Mouse (Mus musculus) spleen, postnatal 36 days (tissue): ENCODE measurements around the gene Ifitm7.
A peak's percentile ranks its signal among the peaks of the same experiment; 100 is the strongest.
"Not testable (repeated sequence)": the region's sequence is repeated elsewhere in the genome, so short reads cannot be mapped to it uniquely, and the experiment has no call there.

ENCODE experiments used
- DNase-seq, 2 experiments: peaks; one replicate each; pipeline ENCODE4 v3.0.0; 2022; ENCODE audit warnings: low spot score in 2 of 2, mixed read lengths in 1 of 2

Ifitm7 gene

DNA sequence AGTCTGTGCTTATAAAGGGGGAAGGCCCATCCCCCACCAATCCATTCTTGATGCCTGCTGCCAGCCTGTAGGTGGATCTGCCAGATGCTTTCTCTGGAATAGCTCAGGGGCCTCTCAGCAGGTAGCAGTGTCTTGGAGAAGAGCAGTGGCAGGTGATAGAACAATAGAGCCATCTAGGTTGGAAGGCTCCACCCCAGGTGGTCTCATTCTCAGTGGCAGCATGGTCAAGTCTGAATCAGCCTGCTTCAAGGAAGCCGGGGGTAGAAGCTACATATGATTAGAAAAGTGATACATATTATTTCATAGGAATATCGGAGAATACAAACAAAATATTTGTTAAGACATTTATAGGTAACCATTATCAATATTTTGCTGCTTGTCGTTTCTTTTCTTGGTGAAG lies 5.0 kb downstream of the Ifitm7 start:
- DNase-seq = not testable (repeated sequence)

DNA sequence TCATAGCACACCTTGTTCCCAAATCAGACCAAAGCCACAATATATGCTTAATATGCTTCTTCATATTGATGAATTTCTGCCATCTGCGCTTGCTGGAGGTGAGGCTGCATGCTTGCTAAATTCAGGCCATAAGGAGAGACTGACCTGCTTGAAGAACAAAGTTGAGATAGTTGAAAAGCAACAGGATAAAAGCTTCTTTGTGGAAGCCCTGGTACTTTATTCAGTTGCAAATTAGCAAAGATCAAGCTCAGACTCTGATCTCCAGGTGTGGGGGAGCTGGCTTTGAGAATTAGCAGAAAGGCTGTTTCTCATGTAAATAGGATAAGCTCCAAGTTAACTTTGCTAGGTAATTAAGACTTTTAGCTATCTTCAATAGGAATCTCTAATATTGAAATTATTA lies 9.7 kb downstream of the Ifitm7 start:
- not testable (repeated sequence) for DNase-seq

DNA sequence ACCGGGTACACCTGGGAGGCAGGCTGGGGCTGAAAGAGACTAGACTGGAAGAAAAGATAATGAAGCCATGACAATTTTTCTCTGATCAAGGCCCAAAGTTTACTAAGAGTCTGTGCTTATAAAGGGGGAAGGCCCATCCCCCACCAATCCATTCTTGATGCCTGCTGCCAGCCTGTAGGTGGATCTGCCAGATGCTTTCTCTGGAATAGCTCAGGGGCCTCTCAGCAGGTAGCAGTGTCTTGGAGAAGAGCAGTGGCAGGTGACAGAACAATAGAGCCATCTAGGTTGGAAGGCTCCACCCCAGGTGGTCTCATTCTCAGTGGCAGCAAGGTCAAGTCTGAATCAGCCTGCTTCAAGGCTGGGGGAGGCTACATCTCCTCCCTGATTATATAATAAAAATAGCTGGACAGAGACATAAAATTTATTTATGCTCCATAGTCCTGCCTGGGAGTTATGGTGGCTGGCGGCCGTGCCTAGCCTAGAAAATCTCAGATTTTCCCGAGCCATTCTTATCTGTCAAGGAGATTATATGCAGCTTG lies 10.3 kb downstream of the Ifitm7 start:
- not testable (repeated sequence) for DNase-seq

DNA sequence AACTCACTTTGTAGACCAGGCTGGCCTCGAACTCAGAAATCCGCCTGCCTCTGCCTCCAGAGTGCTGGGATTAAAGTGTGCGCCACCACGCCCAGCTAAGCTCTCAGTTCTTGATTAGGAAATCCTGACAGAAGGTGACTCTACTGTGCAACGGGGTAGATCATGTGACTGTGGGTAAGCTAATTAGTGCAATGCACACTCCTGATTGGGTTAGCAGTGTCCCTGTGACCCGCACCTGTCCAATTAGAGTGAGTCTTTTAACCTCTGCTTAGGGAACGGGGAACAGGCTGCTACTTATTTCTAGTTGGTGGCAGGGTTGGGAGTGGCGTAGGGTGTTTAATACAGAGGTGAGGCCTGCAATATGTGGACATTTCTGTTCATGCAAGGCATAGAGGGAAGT lies 14.6 kb downstream of the Ifitm7 start:
- DNase-seq = no peak

DNA sequence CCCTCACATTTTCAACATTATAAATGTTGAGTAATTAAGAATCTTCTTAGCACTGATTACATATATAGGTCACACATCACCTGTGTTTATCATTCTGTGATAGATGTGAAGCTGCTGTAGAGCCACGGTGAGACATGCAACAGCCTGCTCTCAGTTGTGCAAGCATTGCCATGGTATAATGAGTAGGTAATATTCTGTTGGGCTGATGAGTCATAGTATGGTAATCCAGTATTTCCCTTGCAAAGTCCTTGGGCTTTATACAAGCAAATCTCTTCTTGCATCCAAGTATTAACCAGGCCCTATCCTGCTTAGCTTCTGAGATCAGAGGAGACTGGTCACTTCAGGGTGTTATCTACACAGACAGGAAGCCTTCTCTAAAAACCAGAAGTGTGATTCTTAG lies 17.6 kb downstream of the Ifitm7 start:
- DNase-seq = no peak

DNA sequence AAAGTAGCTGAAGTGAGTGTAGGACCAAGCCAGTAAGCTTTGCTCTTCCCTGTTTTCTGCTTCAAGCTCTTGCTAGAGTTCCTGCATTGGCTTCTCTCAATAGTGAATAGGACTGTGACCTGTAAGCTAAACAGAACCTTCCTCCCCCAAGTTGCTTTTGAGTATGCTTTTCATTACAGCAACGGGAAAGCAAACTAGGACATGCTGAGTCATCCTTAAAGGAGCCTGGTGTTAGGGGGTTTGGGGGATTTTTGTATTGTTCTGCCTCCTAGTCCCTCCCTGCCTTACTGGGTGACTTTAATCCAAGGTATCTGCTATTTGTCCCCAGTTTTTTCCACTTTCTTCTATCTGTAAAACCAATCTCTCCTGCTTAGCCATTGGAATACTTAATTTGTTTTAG lies 24.6 kb downstream of the Ifitm7 start:
- DNase-seq = no peak

DNA sequence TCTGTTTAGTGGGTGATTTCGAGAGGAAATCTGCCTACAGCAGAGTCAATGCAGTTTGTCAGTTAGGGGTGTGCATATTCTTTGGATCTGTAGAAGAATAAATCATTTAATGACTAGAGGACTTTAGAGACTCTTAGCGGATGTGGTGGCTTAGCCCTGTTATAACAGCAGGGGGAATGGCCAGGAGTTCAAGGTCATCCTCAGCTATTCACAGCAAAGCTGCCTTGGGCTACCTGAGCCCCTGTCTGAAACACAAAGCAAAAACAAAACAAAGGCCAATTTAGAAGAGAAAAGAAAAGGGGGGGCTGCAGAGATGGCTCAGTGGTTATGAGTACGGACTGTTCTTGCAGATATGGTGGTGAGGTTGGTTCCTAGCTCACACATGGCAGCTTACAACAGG lies 35.4 kb downstream of the Ifitm7 start:
- DNase-seq = no peak

DNA sequence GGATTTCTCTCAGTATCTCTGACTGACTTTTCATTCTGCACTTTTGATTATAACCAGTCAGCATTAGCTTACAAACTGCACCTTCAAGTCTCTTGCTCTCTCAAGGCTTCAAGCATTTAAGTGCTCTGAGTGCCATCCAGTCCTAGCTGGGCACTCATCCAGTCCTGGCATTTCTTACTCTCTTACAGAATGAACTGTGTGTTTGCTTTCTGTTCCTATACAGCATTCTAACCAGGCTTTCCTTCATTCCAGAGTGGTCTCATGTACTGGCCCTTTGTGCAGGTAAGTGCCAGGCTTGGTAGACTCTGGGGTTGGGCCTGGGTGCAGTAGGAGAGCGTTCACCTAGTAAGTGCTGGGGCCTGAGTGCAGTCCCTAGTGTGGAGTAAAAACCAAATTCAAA lies 40.4 kb downstream of the Ifitm7 start:
- no peak for DNase-seq

DNA sequence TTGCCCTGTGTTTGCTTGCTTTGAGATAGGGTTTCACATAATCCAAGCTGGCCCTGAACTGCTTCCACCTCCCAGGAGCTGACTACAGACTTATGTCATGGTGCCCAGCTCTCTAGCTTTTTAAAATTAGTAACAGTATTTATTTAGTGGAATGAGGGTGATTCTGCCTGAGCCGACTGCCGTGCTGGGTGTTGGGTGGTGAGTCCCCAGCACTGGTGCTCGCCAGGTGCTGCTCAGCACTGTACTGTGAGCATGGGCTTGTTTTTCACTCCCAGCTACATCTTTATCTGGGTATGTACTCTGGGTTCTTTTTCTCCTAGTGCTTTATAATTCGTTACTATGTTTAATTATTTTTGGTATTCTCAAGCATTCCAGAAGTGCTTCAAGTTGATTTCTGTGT lies 41.5 kb downstream of the Ifitm7 start:
- DNase-seq = no peak

DNA sequence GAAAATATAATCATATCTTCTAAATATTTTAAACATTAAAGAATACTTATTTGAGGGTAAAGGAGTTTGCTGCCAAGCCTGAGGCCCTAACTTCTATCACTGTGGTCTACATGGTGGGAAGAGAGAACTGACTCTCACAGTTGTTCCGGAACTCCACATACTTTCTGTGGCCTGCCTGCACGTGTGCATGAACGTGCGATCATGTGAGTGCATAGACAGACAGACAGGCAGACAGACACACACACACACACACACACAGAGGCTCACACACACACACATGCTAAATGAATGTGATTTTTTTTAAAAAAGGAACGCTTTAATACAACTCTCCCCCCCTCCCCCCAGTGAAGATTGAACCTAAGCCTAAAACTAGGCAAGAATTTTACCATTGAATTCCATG lies 41.9 kb downstream of the Ifitm7 start:
- no peak for DNase-seq

DNA sequence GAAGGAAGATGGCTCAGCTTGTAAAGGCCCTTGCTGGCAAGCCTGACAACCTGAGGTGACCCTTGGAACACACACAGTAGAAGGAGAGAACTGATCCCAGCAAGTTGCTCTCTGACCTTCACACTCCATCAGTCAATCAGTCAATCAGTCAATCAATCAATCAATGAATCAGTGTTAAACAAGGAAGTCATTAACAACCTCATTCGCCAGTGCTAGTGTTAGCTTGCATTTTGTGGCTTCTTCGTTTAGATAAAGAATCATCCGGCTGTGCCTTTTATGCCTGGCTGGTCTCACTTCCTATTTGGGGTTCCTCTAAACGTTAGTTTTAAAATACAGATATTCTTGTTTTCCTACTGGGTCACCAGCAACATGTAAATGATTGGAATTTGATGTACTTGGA lies 42.5 kb downstream of the Ifitm7 start:
- peak; percentile 10 to 11 for DNase-seq

DNA sequence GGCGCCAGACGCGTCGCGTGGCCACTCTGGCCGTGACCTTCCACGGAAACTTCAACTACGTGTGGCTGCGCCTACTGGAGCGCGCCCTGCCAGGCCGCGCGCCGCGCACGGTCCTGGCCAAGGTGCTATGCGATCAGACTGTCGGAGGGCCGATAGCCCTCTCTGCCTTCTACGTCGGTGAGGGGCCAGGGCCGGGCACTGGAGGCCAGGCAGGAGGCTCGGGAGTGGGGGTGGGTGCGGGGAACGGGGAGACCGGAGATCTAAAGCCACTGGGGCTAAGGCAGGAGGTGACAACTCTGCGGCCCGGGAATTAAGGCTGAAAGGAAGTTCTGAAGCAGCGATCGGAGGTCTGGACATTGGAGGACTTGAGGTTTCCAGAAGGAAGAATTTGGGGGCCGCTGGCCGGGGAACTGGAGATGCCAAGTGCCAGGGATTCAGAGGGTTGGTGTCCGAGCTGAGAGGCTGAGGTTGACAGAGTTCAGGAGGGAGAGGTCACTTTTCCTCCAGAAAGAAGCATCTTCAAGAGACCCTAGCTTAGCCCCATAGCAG lies 45.8 kb downstream of the Ifitm7 start:
- DNase-seq = no peak

DNA sequence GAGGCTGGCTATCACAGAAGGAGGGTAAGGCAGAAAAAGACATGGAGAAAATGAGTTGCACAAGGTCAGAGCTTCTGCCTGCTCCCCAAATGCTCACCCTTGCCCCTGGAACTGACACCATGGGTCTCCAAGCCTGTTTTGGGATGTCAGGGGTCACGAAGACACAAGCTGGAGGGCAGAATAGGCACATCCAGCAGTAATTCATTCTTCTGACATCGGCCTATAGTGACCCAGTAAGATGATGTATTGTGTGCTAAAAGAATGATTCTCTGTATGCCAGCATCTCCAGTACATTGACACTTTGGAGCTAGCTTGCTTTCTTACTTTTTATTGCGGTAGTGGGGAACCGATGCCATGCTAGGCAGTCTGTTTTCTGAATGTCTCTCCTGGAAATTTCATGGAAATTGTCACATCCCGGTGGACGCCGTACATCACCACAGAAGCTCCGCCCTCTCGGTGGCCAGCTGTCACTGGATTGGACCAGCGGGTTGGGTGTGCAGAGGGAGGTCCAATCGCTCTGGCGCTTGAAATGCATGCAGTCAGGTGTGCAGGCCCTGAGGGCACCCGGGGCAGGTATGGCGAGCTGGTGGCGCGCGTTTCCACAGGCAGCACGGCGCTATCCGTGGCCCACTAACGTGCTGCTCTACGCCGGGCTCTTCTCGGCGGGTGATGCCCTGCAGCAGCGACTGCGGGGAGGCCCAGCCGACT lies 46.4 kb downstream of the Ifitm7 start:
- no peak for DNase-seq
